Mouse (Mus musculus) heart, adult 2 months (tissue): ENCODE results near the gene Dnah11.

ENCODE experiments used
- CTCF ChIP-seq: fragments of 200-600 bp; IDR thresholded peaks from 2 replicates; pipeline ENCODE4 v1.8.1; 2022; ENCODE audit warnings: antibody characterized with exemption, mild to moderate bottlenecking, moderate library complexity
- POLR2A ChIP-seq: fragments of 200-500 bp; IDR thresholded peaks from 2 replicates; pipeline ENCODE4 v1.6.1; 2011; ENCODE audit warnings: mild to moderate bottlenecking, low read depth, low read length, control low read depth; ENCODE audit not compliant: insufficient read depth

GRCm38 (mm10) chr12:117837376-117837775, 361.5 kb downstream of the Dnah11 start:
- TF ChIP-seq CTCF (no peak), POLR2A (no peak)
